ENCODE assay signal across 8 mouse cellular contexts in the genomic region with DNA sequence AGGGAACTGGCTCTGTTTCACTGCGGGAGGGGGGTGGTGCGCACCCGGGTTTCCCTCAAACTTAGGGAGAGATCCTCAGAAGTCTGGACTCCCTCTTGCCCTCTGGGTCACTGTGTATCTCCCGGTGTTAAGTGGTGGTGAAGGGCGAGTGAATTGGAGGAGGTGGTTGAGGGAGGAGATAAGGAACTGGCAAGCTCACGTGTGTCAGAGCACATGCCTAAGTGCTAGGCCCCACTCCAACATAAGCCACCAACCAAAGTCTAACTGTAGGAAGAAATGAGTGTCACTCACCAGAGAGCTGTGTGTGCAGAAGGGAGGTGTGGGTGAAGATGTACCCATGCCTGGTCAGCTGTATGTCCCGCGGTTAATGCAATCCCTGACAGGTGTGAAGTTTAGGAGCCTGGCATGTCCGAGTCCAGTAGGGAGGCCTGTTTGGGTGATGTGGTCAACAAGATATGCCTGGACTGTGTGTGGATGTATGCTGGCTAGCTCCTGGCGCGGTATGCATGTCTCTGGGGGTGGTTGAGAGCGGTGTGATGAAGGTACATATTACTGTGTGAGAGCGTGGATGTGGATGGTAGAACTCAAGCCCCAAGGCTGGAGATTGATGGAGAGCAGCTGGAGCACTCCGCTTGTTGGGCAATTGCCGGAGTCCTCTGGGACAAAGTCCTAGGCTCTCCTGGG. TPM values are rescaled to one million over a fixed set of nuclear protein-coding genes. Genes with fewer than 3 reads are reported as not detected.
DNase-seq lines count a peak whose midpoint lies in the region; ATAC-seq lines count a peak whose summit lies in the region.

No protein-coding gene starts in this region.

- H3K4me2 ChIP-seq in limb, embryonic 15.5 days = peak overlapping the region; percentile 88
- peak overlapping the region; percentile 87 for H3K4me2 ChIP-seq in midbrain, embryonic 14.5 days (ENCODE audit: low read length)

- H3K9me3 ChIP-seq in embryonic facial prominence, embryonic 10.5 days = no peaks in the 10 kb centered on the region
- no peaks in the 10 kb centered on the region for H3K9me3 ChIP-seq in limb, embryonic 15.5 days
- no peaks in the 10 kb centered on the region for H3K9me3 ChIP-seq in midbrain, embryonic 14.5 days (ENCODE audit: control insufficient read depth, low read length)

- 55% methylated on average over 15 of the region's 15 CpGs for WGBS in embryonic facial prominence, embryonic 10.5 days
- 29% methylated on average over 15 of the region's 15 CpGs for WGBS in limb, embryonic 15.5 days
- WGBS in midbrain, embryonic 14.5 days = 57% methylated on average over 15 of the region's 15 CpGs

- no peaks in the 10 kb centered on the region for H3K27me3 ChIP-seq in embryonic facial prominence, embryonic 10.5 days (replicated peaks; ENCODE audit: low read depth, poor library complexity, severe bottlenecking)
- no peaks in the 10 kb centered on the region for H3K27me3 ChIP-seq in limb, embryonic 15.5 days
- H3K27me3 ChIP-seq in midbrain, embryonic 14.5 days (ENCODE audit: control insufficient read depth, insufficient read depth, low read length) = no peaks in the 10 kb centered on the region

- peak; percentile 47 for DNase-seq in kidney, adult 11 months
- no peak for DNase-seq in kidney, adult 18-20 months
- DNase-seq in embryonic facial prominence, embryonic 10.5 days (ENCODE audit: low spot score) = no peak
- peak; percentile 24 to 36 for DNase-seq in heart, postnatal 36 days
- no peak for DNase-seq in midbrain, embryonic 14.5 days
- no peak for DNase-seq in ovary, postnatal 10 days (ENCODE audit: low spot score)
- no peak for DNase-seq in layer of hippocampus, postnatal 36 days

- peak overlapping the region; percentile 90 for H3K27ac ChIP-seq in embryonic facial prominence, embryonic 10.5 days (replicated peaks)
- H3K27ac ChIP-seq in limb, embryonic 15.5 days = peak overlapping the region; percentile 91
- H3K27ac ChIP-seq in midbrain, embryonic 14.5 days (replicated peaks; ENCODE audit: low read depth, low read length) = peak overlapping the region; percentile 64; the same call in 1 of the 2 replicates

- ATAC-seq in limb, embryonic 15.5 days (ENCODE audit: insufficient number of reproducible peaks, low FRiP score, low TSS enrichment, low read depth) = no peak
- ATAC-seq in midbrain, embryonic 14.5 days (ENCODE audit: low FRiP score, low TSS enrichment) = peak; percentile 2; the same call in 1 of the 2 replicates

- peak overlapping the region; percentile 82 for H3K4me3 ChIP-seq in embryonic facial prominence, embryonic 10.5 days
- H3K4me3 ChIP-seq in limb, embryonic 15.5 days = peak overlapping the region; percentile 77
- H3K4me3 ChIP-seq in midbrain, embryonic 14.5 days (replicated peaks; ENCODE audit: low read depth, low read length) = peak overlapping the region; percentile 49

- peaks cover 49% of the 10 kb centered on the region for H3K36me3 ChIP-seq in embryonic facial prominence, embryonic 10.5 days (replicated peaks)
- H3K36me3 ChIP-seq in limb, embryonic 15.5 days = peaks cover 35% of the 10 kb centered on the region
- H3K36me3 ChIP-seq in midbrain, embryonic 14.5 days (ENCODE audit: control insufficient read depth, insufficient read depth, low read length) = peaks cover 23% of the 10 kb centered on the region

- peaks cover 45% of the 10 kb centered on the region for H3K4me1 ChIP-seq in embryonic facial prominence, embryonic 10.5 days
- H3K4me1 ChIP-seq in limb, embryonic 15.5 days = peaks cover 36% of the 10 kb centered on the region
- H3K4me1 ChIP-seq in midbrain, embryonic 14.5 days (ENCODE audit: control insufficient read depth, insufficient read depth, low read length) = peaks cover 17% of the 10 kb centered on the region

- H3K9ac ChIP-seq in limb, embryonic 15.5 days = peak overlapping the region; percentile 76
- H3K9ac ChIP-seq in midbrain, embryonic 14.5 days (replicated peaks; ENCODE audit: low read length) = peak overlapping the region; percentile 59

- intact Hi-C loops in heart, postnatal 36 days (cut with DNase I) = loop anchor here (5.0 kb wide), 1 partner anchor 59 kb away; no protein-coding TSS in a partner anchor

RNA-seq across cellular contexts. Expression of a gene that starts 0.8 kb away (rescaled TPM):
- 46.9 and 49.9 TPM in 2 replicates for polyA plus RNA-seq in embryonic facial prominence, embryonic 10.5 days (2016; fragmentation: Nextera tagmentation; extraction: Ambion mirVana)
- total RNA-seq in heart, postnatal 36 days (2021) = 10 to 100 TPM; 18.4 to 22.0 TPM
- 273 and 305 TPM in 2 replicates for polyA plus RNA-seq in limb, embryonic 15.5 days (2015; fragmentation: Nextera tagmentation; extraction: Ambion mirVana)
- polyA plus RNA-seq in midbrain, embryonic 14.5 days (2014; fragmentation: Nextera tagmentation; extraction: Ambion mirVana) = 14.0 and 25.0 TPM in 2 replicates
- total RNA-seq in layer of hippocampus, postnatal 36 days (2021) = 10 to 100 TPM; 26.4 to 28.5 TPM

RNA-seq across cellular contexts. Expression of a gene that starts 8.5 kb away (rescaled TPM):
- 402 and 411 TPM in 2 replicates for polyA plus RNA-seq in embryonic facial prominence, embryonic 10.5 days (2016; fragmentation: Nextera tagmentation; extraction: Ambion mirVana)
- total RNA-seq in heart, postnatal 36 days (2021) = 1 to 10 TPM; 1.8 to 2.4 TPM
- 164 and 184 TPM in 2 replicates for polyA plus RNA-seq in limb, embryonic 15.5 days (2015; fragmentation: Nextera tagmentation; extraction: Ambion mirVana)
- 29.6 and 47.3 TPM in 2 replicates for polyA plus RNA-seq in midbrain, embryonic 14.5 days (2014; fragmentation: Nextera tagmentation; extraction: Ambion mirVana)
- 1 to 10 TPM in 1 of 2 experiments, under 1 TPM in 1; 0.82 to 1.5 TPM for total RNA-seq in layer of hippocampus, postnatal 36 days (2021)

RNA-seq across cellular contexts. Expression of a gene that starts 19.5 kb away (rescaled TPM):
- polyA plus RNA-seq in embryonic facial prominence, embryonic 10.5 days (2016; fragmentation: Nextera tagmentation; extraction: Ambion mirVana) = 152 and 155 TPM in 2 replicates
- total RNA-seq in heart, postnatal 36 days (2021) = 10 to 100 TPM; 36.7 to 44.2 TPM
- 103 and 106 TPM in 2 replicates for polyA plus RNA-seq in limb, embryonic 15.5 days (2015; fragmentation: Nextera tagmentation; extraction: Ambion mirVana)
- 89.6 and 109 TPM in 2 replicates for polyA plus RNA-seq in midbrain, embryonic 14.5 days (2014; fragmentation: Nextera tagmentation; extraction: Ambion mirVana)
- 10 to 100 TPM; 54.6 to 61.5 TPM for total RNA-seq in layer of hippocampus, postnatal 36 days (2021)

RNA-seq across cellular contexts. Expression of a gene that starts 19.6 kb away (rescaled TPM):
- polyA plus RNA-seq in embryonic facial prominence, embryonic 10.5 days (2016; fragmentation: Nextera tagmentation; extraction: Ambion mirVana) = 8.2 and 9.4 TPM in 2 replicates
- 10 to 100 TPM; 11.2 to 12.9 TPM for total RNA-seq in heart, postnatal 36 days (2021)
- 5.6 and 7.9 TPM in 2 replicates for polyA plus RNA-seq in limb, embryonic 15.5 days (2015; fragmentation: Nextera tagmentation; extraction: Ambion mirVana)
- polyA plus RNA-seq in midbrain, embryonic 14.5 days (2014; fragmentation: Nextera tagmentation; extraction: Ambion mirVana) = 13.2 and 14.7 TPM in 2 replicates
- 10 to 100 TPM; 35.7 to 40.8 TPM for total RNA-seq in layer of hippocampus, postnatal 36 days (2021)

RNA-seq across cellular contexts. Expression of a gene that starts 28.6 kb away (rescaled TPM):
- polyA plus RNA-seq in embryonic facial prominence, embryonic 10.5 days (2016; fragmentation: Nextera tagmentation; extraction: Ambion mirVana) = 0.94 and 1.2 TPM in 2 replicates
- total RNA-seq in heart, postnatal 36 days (2021) = under 1 TPM; 0.16 to 0.17 TPM
- 0.24 and 0.62 TPM in 2 replicates for polyA plus RNA-seq in limb, embryonic 15.5 days (2015; fragmentation: Nextera tagmentation; extraction: Ambion mirVana)
- polyA plus RNA-seq in midbrain, embryonic 14.5 days (2014; fragmentation: Nextera tagmentation; extraction: Ambion mirVana) = 0.13 TPM in 1 of 2 replicates, not detected in the other
- total RNA-seq in layer of hippocampus, postnatal 36 days (2021) = not detected

Comparison
In these comparisons a context has a peak if more than half of its experiments do, and no peak if none do; other contexts are left out.
1. DNase-seq: peak in kidney, adult 11 months (single experiment) and heart, postnatal 36 days (2 of 2); none in kidney, adult 18-20 months (single experiment), embryonic facial prominence, embryonic 10.5 days (single experiment), midbrain, embryonic 14.5 days (single experiment), ovary, postnatal 10 days (single experiment) and layer of hippocampus, postnatal 36 days (0 of 2).
2. Peak in every context shown above with its lines, with median percentiles within 50 percentile points of each other: H3K27ac ChIP-seq and H3K4me3 ChIP-seq.